Mouse (Mus musculus): ENCODE results near the gene Reep6. TPM values are rescaled to one million over a fixed set of nuclear protein-coding genes. Genes with fewer than 3 reads are reported as not detected.
A peak's percentile ranks its signal among the peaks of the same experiment; 100 is the strongest.

The Reep6 gene
- total and polyA plus RNA-seq, 2 experiments from 2014 or later: 3.7 to 5.2 TPM

DNA sequence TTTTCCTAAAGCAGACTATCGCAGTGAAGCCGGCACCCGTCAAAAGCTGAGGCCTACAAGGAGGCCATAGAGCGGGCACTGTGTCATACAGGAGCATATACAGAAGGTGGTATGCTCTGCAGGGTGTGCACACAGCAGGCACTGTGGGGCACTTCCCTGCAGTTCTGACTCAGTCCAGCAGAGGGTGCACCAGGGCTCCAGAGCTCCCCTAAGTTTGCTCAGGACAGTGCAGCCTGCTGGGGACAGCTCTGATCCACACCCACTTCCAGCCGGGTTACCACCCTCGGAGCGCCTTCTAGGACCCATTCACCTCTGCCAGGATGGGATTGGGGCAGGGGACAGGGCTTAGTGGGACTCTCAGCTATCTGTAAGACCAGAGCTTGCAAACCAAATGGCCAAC is 20.5 kb downstream of the Reep6 start:
- WGBS: 3% methylated on average over 7 of the region's 7 CpGs
- Histone ChIP-seq H3K4me2 (ENCODE audit: low read depth, low read length) (no peak overlapping the region), H3K9ac (replicated peaks; ENCODE audit: low read length) (no peak overlapping the region), H3K4me1 (ENCODE audit: insufficient read depth, low read length) (no peaks in the 10 kb centered on the region), H3K27me3 (ENCODE audit: insufficient read depth, low read length) (peaks cover 54% of the 10 kb centered on the region), H3K27ac (no peak overlapping the region), H3K36me3 (ENCODE audit: insufficient read depth, low read length) (no peaks in the 10 kb centered on the region), H3K4me3 (ENCODE audit: low read length) (no peak overlapping the region), H3K9me3 (ENCODE audit: low read length) (no peaks in the 10 kb centered on the region)
- DNase-seq (ENCODE audit: low spot score): peak; percentile 77
- peak; percentile 97 for TF ChIP-seq CTCF (IDR thresholded peaks at IDR 0.05; ENCODE audit: low read depth)
- peak; percentile 69 for ATAC-seq

DNA sequence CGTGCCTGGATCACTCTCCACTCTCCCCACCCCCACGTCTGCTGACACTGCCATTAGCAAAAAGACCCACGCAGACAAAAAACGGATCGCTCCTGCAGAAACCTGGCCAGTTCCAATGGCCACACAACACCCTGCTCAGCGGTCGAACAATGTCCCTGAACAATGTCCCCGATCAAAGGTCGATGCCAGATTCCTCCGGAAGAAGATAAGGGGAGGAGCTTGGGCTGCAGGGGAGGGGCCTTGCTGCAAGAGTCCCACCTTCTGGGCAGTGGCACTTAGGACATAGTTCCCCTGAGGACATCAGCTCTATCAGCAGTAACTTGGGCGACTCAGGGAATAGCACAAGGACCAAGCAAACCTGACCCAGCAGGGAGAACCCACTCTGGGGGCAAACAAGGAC is 22.1 kb downstream of the Reep6 start:
- Histone ChIP-seq H3K4me2 (ENCODE audit: low read depth, low read length) (no peak overlapping the region), H3K4me3 (ENCODE audit: low read length) (no peak overlapping the region), H3K9me3 (ENCODE audit: low read length) (no peaks in the 10 kb centered on the region), H3K36me3 (ENCODE audit: insufficient read depth, low read length) (no peaks in the 10 kb centered on the region), H3K9ac (replicated peaks; ENCODE audit: low read length) (no peak overlapping the region), H3K4me1 (ENCODE audit: insufficient read depth, low read length) (no peaks in the 10 kb centered on the region; the same call in 1 of the 2 replicates), H3K27ac (no peak overlapping the region), H3K27me3 (ENCODE audit: insufficient read depth, low read length) (peaks cover 64% of the 10 kb centered on the region)
- TF ChIP-seq CTCF (IDR thresholded peaks at IDR 0.05; ENCODE audit: low read depth): no peak
- WGBS: 25% methylated on average over 11 of the region's 11 CpGs
- DNase-seq (ENCODE audit: low spot score) (no peak), ATAC-seq (no peak)

DNA sequence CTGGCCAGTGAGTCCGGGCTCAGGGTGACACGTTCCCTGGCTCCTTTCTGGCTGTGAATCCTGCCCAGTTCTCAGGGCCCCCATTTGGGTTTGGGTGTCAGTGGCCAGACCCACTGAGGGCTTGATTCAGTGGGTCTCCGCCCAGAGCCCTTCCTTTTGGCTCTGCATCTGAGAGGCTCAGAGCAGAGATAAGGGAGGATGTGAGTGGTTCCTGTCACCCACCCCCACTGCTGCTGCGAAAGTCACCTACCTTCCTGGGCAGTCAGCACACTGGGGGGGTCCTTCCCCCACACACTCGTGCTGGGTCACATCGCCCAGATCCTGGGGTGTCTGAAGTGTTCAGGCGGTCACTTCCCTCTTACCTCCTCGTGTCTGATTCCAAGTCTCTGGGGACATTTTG is 23.0 kb downstream of the Reep6 start:
- TF ChIP-seq CTCF (IDR thresholded peaks at IDR 0.05; ENCODE audit: low read depth): no peak
- DNase-seq (ENCODE audit: low spot score) (no peak), ATAC-seq (no peak)
- no peaks in the 10 kb centered on the region; the same call in 1 of the 2 replicates for H3K4me1 ChIP-seq (ENCODE audit: insufficient read depth, low read length)
- 70% methylated on average over 8 of the region's 8 CpGs for WGBS
- peaks cover 62% of the 10 kb centered on the region for H3K27me3 ChIP-seq (ENCODE audit: insufficient read depth, low read length)
- H3K4me2 ChIP-seq (ENCODE audit: low read depth, low read length): no peak overlapping the region
- no peak overlapping the region for H3K4me3 ChIP-seq (ENCODE audit: low read length)
- H3K27ac ChIP-seq: no peak overlapping the region
- no peak overlapping the region for H3K9ac ChIP-seq (replicated peaks; ENCODE audit: low read length)
- no peaks in the 10 kb centered on the region for H3K36me3 ChIP-seq (ENCODE audit: insufficient read depth, low read length)
- no peaks in the 10 kb centered on the region for H3K9me3 ChIP-seq (ENCODE audit: low read length)

DNA sequence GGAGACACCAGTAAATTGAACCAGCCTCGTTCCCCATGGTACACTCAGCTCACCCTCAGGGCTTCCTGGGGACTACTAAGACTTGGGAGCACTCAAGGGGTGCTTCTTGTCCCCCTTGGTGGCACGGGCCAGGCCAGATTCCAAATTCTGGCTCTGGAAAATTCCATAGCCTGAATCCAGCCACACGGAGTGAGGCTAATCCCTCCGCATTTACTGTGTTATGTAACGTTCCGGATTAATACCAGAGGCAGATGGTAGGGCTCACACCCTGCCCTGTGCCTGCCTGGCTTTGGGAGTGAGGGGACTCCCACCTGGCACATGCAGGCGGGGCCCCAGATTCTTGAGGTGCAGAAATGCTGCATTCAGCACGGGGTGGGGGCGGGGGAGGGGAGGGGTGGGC is 25.7 kb downstream of the Reep6 start:
- no peak for DNase-seq (ENCODE audit: low spot score)
- H3K9me3 ChIP-seq (ENCODE audit: low read length): no peaks in the 10 kb centered on the region
- H3K27ac ChIP-seq: no peak overlapping the region
- ATAC-seq: no peak
- H3K4me1 ChIP-seq (ENCODE audit: insufficient read depth, low read length): no peaks in the 10 kb centered on the region; the same call in 1 of the 2 replicates
- TF ChIP-seq CTCF (IDR thresholded peaks at IDR 0.05; ENCODE audit: low read depth): no peak
- no peak overlapping the region for H3K4me3 ChIP-seq (ENCODE audit: low read length)
- H3K9ac ChIP-seq (replicated peaks; ENCODE audit: low read length): no peak overlapping the region
- no peak overlapping the region for H3K4me2 ChIP-seq (ENCODE audit: low read depth, low read length)
- H3K27me3 ChIP-seq (ENCODE audit: insufficient read depth, low read length): peaks cover 37% of the 10 kb centered on the region
- 10% methylated on average over 9 of the region's 9 CpGs for WGBS
- no peaks in the 10 kb centered on the region for H3K36me3 ChIP-seq (ENCODE audit: insufficient read depth, low read length)

DNA sequence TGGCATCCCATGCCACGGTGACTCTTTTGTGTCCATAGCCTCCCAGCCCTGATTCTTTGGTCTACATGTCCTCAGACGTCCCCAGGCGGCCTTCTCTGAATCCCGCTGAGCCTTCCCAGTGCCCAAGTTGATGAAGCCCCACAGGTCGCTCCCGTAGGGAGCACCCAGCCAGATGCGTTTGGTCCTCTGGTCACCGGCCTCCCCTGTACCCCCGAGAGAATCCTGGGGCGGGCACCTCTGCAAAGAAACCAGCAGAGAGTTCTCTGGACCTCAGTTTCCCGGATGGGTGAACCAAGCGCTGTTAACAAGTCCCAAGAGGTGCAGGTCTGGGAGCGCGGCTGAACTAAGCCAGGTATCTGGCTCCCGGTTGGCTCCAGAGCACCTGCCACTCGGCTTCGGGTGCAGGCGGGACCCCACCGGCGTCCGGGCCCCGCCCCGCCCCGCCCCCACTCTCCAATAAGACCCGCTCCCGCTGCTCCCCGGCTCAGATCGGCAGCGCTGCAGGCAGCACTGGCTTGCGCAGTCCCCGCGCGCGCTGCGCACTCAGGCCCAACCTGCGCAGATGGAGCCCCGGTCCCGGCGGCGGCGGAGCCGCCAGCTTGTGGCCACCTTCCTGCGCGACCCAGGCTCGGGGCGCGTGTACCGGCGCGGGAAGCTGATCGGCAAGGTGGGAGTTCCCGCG is 26.4 kb downstream of the Reep6 start, which contains the start of gene Plk5:
Plk5 (plus strand) TSS at position 459 of the 682 bp plus-strand sequence.
- no peak within 1 kb of the TSS for H3K27ac ChIP-seq
- H3K4me1 ChIP-seq (ENCODE audit: insufficient read depth, low read length): no peaks in the 10 kb centered on the region; the same call in 1 of the 2 replicates
- H3K36me3 ChIP-seq (ENCODE audit: insufficient read depth, low read length): no peaks in the 10 kb centered on the region
- no peaks in the 10 kb centered on the region for H3K9me3 ChIP-seq (ENCODE audit: low read length)
- H3K4me2 ChIP-seq (ENCODE audit: low read depth, low read length): peak within 1 kb of the TSS; percentile 60
- H3K27me3 ChIP-seq (ENCODE audit: insufficient read depth, low read length): peaks cover 30% of the 10 kb centered on the region
- H3K9ac ChIP-seq (replicated peaks; ENCODE audit: low read length): peak within 1 kb of the TSS; percentile 40; the same call in 1 of the 2 replicates
- TF ChIP-seq CTCF (IDR thresholded peaks at IDR 0.05; ENCODE audit: low read depth): no peak
- H3K4me3 ChIP-seq (ENCODE audit: low read length): peak within 1 kb of the TSS; percentile 37
- WGBS: under 1% methylated on average over 47 of the region's 53 CpGs
- ATAC-seq (no peak), DNase-seq (ENCODE audit: low spot score) (peak; percentile 24)

DNA sequence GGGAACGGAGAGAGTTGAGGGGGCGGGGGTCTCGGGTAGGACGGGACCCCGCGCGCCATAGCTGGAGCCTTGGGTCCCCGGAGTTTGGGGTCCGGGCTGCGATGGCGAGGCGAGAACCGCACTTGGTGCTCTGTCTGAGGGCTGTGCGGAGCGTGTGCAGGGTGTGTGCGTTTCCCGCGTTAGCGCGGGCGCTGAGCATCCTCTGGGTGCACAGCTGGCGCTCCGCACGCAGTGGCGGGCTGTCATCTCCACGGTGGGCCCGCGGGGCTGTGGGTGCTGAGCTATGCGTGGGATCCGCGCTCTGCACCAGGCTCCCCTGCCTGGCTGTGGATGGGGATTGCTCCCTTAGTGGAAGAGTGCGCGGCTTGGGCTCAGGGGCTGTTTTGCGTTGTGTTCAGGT is 27.0 kb downstream of the Reep6 start:
- Histone ChIP-seq H3K27ac (no peak overlapping the region), H3K36me3 (ENCODE audit: insufficient read depth, low read length) (no peaks in the 10 kb centered on the region), H3K4me2 (ENCODE audit: low read depth, low read length) (peak overlapping the region; percentile 60), H3K4me1 (ENCODE audit: insufficient read depth, low read length) (no peaks in the 10 kb centered on the region; the same call in 1 of the 2 replicates), H3K9ac (replicated peaks; ENCODE audit: low read length) (peak overlapping the region; percentile 40; the same call in 1 of the 2 replicates), H3K4me3 (ENCODE audit: low read length) (peak overlapping the region; percentile 37), H3K9me3 (ENCODE audit: low read length) (no peaks in the 10 kb centered on the region), H3K27me3 (ENCODE audit: insufficient read depth, low read length) (peaks cover 30% of the 10 kb centered on the region)
- ATAC-seq (peak; percentile 18; the same call in 1 of the 2 replicates), DNase-seq (ENCODE audit: low spot score) (no peak)
- WGBS: under 1% methylated on average over 34 of the region's 34 CpGs
- TF ChIP-seq CTCF (IDR thresholded peaks at IDR 0.05; ENCODE audit: low read depth): no peak

DNA sequence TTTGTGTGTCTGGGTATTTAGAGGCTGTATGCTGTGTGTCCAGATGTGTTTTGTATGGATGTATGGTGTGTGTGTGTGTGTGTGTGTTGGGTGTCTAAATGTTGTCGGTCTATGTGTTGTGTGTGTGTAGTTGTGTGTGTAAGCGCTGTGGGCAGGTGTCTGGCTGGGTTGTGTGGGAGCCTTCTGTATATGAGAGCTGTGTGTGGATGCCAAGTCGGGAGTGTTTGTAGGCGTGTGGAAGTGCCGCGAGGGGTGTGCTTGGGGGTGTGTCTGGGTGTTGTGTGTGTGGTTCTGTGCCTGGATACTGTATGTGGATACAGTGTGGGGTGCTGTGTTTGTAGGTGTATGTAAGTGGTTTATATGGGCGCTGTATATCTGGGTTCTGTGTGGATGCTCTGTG is 27.6 kb downstream of the Reep6 start:
- Histone ChIP-seq H3K27me3 (ENCODE audit: insufficient read depth, low read length) (peaks cover 30% of the 10 kb centered on the region), H3K27ac (no peak overlapping the region), H3K36me3 (ENCODE audit: insufficient read depth, low read length) (no peaks in the 10 kb centered on the region), H3K4me1 (ENCODE audit: insufficient read depth, low read length) (no peaks in the 10 kb centered on the region; the same call in 1 of the 2 replicates), H3K9me3 (ENCODE audit: low read length) (no peaks in the 10 kb centered on the region), H3K9ac (replicated peaks; ENCODE audit: low read length) (no peak overlapping the region), H3K4me2 (ENCODE audit: low read depth, low read length) (peak overlapping the region; percentile 60), H3K4me3 (ENCODE audit: low read length) (peak overlapping the region; percentile 37)
- no peak for TF ChIP-seq CTCF (IDR thresholded peaks at IDR 0.05; ENCODE audit: low read depth)
- 30% methylated on average over 7 of the region's 7 CpGs for WGBS
- DNase-seq (ENCODE audit: low spot score) (no peak), ATAC-seq (peak; percentile 10; the same call in 1 of the 2 replicates)

Measured in hindbrain, postnatal 0 days (tissue).